Mouse (Mus musculus) c-Kit-negative CD71-positive TER-119-positive erythroid progenitor cells, embryonic 14.5 days (primary cell): ENCODE results near the gene Gm6176.
"Not testable (repeated sequence)": the region's sequence is repeated elsewhere in the genome, so short reads cannot be mapped to it uniquely, and the experiment has no call there.

Source experiments
- DNase-seq: peaks from one replicate; pipeline ENCODE4 v3.0.0-alpha.2; 2013; ENCODE audit warnings: low read depth, low spot score

Gm6176 gene

GRCm38 (mm10) chr7:22056205-22056604 is at the start of gene Gm6176:
Gene Gm6176, minus strand, starts transcription at chr7:22056305.
- DNase-seq = not testable (repeated sequence)

- not testable (repeated sequence) for DNase-seq
Measured at GRCm38 (mm10) chr7:22068757-22069156, 12.7 kb upstream of the Gm6176 start, which contains the start of gene Vmn1r139. Gene Vmn1r139, plus strand, starts transcription at chr7:22069057.

- not testable (repeated sequence) for DNase-seq
Measured at GRCm38 (mm10) chr7:22028797-22029196, 27.3 kb downstream of the Gm6176 start, which contains the start of gene Vmn1r138. Gene Vmn1r138, minus strand, starts transcription at chr7:22028897.
